Mouse (Mus musculus) erythroblast, adult 5-6 weeks (primary cell): ENCODE measurements around the gene Lancl2. TPM values are rescaled to one million over a fixed set of nuclear protein-coding genes. Genes with fewer than 3 reads are reported as not detected.
A peak's percentile ranks its signal among the peaks of the same experiment; 100 is the strongest.

Source experiments
- ATAC-seq: replicated peaks from 2 replicates; pipeline ENCODE4 v1.8.0; 2016; ENCODE audit warnings: moderate number of reproducible peaks, mild to moderate bottlenecking, moderate TSS enrichment, inconsistent platforms; ENCODE audit not compliant: poor library complexity, low FRiP score, severe bottlenecking
- total RNA-seq, 2 experiments: library from RNA; stranded (forward) in 1 of 2; stranded (reverse) in 1 of 2; fragments of 150-400 nt in 1 of 2; fragments of 200-764, 138-1000 nt in 1 of 2; gene quantifications; 2 replicates each; pipeline versions ENCODE4 v1.2.3 to v1.2.4; 2015 to 2017; ENCODE audit warnings: low replicate concordance in 2 of 2

Gene Lancl2
- total RNA-seq, 2 experiments from 2014 or later, result 13.1 to 26.2 TPM

GRCm38 (mm10) chr6:57766287-57766686, 63.9 kb downstream of the Lancl2 start:
- peak; percentile 72 for ATAC-seq

DNA sequence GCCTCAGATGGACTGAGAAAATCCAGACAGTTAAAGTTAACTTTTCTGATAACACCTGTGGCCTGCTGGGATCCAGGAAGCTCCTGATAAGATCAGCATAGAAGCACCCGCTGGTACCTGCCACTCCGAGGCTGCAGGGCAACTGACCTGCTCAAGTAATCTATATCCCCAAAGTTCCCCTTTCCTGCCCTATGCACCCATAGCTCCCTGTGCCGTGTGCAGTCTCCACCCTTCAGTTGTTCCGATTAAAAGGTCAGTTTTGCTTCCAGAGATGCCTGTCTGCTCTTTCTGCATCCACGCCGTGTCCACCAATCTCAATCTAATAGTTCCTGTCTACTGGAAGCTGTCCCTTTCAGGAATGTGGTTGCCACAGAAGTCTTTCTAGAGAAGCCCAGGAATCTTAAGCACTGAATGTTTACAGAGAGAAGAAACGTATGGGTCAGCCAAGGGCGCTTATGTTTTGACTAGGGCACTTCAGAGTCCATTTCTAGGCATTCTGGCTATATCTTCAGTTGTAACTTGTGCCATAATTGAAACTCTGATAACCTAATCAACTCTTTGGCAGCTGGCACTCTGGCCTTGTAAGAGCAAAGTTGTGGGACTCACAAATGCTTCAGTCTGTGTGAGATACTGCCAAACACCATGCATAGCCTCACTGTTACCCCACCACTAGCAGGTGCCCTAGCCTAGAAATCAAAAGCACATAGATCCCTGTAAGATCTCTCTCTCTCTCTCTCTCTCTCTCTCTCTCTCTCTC, 65.0 kb downstream of the Lancl2 start:
- peak; percentile 76 for ATAC-seq

DNA sequence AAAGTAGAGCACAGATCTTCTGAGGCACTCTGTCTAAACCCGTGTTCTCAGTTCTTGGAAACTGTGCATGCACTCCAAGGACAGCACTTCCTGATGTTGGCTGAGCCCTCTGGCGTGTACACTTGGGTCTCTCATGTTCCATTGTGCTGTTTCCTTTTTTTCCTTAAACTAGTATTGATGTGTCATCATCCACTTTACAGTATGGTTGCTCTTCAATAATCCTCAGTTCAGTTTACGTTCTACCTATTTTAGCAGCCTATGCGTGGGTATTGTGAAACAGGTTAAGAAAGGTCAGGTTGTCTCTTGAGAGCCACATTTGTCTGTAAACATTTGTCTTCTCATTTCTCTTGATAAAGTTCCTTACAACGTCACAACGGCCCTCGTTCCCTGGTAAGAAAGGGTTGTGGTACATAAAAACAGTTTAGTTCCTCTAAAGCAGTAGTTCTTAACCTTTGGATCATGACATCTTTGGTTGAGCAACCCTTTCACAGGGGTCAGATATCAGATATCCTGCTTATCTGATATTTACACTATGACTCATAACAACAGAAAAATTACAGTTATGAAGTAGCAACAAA, 66.7 kb downstream of the Lancl2 start:
- ATAC-seq, result no peak

GRCm38 (mm10) chr6:57770467-57771190, 68.3 kb downstream of the Lancl2 start:
- no peak for ATAC-seq

- ATAC-seq, result no peak
Measured at GRCm38 (mm10) chr6:57773792-57774191, 71.5 kb downstream of the Lancl2 start.

DNA sequence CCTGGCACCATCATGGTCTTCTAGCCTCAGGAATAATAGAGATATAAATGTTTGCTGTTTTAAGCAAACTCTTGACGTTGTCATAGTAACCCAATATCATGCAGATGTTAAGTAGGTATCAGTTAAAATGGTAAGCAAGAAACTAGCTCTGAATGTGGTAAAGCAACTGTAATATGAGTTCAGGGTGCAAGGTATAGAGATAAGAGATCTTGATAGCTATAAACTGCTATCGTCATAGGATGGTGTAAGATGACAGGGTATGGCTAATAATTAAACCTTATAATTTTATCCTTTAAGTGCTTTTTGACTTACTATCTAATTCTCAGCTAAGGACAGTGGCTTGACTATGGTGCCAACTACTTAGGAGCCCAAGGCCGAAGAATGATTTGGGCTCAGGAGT, 78.0 kb downstream of the Lancl2 start:
- ATAC-seq, result no peak

DNA sequence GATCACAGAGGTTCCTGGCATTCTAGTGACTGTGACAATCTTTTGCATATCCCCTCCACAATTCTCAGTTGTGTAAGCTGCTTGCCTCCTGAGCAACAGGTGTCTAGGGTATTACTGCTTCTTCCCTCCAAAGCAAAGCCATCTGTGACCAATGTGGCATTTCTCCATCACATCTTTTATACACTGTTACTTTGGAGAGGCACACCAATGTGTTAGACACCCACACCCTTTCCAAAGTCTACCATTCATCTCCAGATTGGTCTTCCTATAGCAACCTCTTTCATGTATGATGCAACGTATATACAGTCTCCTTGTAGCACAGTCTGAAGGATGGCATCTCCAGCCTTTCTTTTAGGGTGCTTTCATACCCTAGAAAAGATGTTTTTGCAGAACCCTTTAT, 80.3 kb downstream of the Lancl2 start:
- ATAC-seq, result no peak

DNA sequence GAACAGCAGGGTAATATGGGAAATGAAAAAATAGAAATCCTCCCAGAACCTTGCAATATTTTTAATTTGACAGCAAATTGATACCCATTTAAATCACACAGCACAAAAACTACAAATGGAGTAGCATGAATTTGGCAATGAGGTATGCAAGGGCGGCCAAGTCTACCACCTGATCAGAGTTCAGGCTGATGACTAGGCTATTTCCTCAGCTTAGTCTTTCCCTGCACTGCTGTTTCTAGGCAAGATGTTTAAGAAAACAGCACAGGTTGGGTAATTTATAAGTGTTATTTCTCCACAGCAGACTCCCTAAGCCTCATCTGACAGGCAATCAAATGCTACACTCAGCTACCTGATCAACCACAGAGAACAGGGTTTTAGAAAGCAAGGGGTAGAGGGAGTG, 81.9 kb downstream of the Lancl2 start:
- ATAC-seq, result no peak

DNA sequence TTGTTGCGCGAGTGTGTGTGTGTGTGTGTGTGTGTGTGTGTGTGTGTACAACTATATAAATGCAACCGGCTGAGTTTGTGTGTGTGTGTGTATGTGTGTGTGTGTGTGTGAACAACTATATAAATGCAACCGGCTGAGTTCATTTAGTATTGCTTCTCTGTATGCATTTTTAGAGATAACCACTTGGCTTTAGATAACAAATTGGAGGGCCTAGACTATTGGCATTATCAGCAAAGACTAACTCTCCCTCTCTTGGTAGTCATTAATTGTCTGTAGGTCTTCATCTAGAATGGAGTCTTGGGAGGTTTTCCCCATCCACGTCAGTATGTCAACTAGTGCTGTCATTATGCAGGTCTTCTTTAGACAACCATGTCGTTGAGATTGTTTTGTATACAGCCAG, 85.0 kb downstream of the Lancl2 start:
- no peak; the same call in 1 of the 2 replicates for ATAC-seq

Other genes starting within 250 kb of the Lancl2 start
- 0.38 and 1.0 TPM in 2 replicates for gene Ppm1k, start 167.1 kb upstream of the Lancl2 start, total RNA-seq (2015; ENCODE audit: low replicate concordance)
- gene Ppm1k, start 167.1 kb upstream of the Lancl2 start, total RNA-seq (2017; ENCODE audit: low replicate concordance), result 1.4 and 1.7 TPM in 2 replicates
- 76.9 and 83.4 TPM in 2 replicates for gene Herc6, start 121.5 kb upstream of the Lancl2 start, total RNA-seq (2015; ENCODE audit: low replicate concordance)
- gene Herc6, start 121.5 kb upstream of the Lancl2 start, total RNA-seq (2017; ENCODE audit: low replicate concordance), result 95.7 and 121 TPM in 2 replicates
- gene Pyurf, start 10.5 kb upstream of the Lancl2 start, total RNA-seq (2015; ENCODE audit: low replicate concordance), result 7.1 and 7.7 TPM in 2 replicates
- gene Pyurf, start 10.5 kb upstream of the Lancl2 start, total RNA-seq (2017; ENCODE audit: low replicate concordance), result 16.4 and 20.8 TPM in 2 replicates
- 270 and 296 TPM in 2 replicates for gene Vopp1, start 122.6 kb downstream of the Lancl2 start, total RNA-seq (2015; ENCODE audit: low replicate concordance)
- gene Vopp1, start 122.6 kb downstream of the Lancl2 start, total RNA-seq (2017; ENCODE audit: low replicate concordance), result 358 and 528 TPM in 2 replicates
- not detected in 2 replicates for gene Vmn1r21, start 147.8 kb downstream of the Lancl2 start, total RNA-seq (2015; ENCODE audit: low replicate concordance)
- not detected in 2 replicates for gene Vmn1r21, start 147.8 kb downstream of the Lancl2 start, total RNA-seq (2017; ENCODE audit: low replicate concordance)
- not detected in 2 replicates for gene Vmn1r22, start 205.5 kb downstream of the Lancl2 start, total RNA-seq (2015; ENCODE audit: low replicate concordance)
- gene Vmn1r22, start 205.5 kb downstream of the Lancl2 start, total RNA-seq (2017; ENCODE audit: low replicate concordance), result 0.56 TPM in 1 of 2 replicates, not detected in the other
- gene Vmn1r23, start 224.3 kb downstream of the Lancl2 start, total RNA-seq (2015; ENCODE audit: low replicate concordance), result not detected in 2 replicates
- gene Vmn1r23, start 224.3 kb downstream of the Lancl2 start, total RNA-seq (2017; ENCODE audit: low replicate concordance), result not detected in 2 replicates